ENCODE assay signal across 7 mouse cellular contexts in the genomic region with DNA sequence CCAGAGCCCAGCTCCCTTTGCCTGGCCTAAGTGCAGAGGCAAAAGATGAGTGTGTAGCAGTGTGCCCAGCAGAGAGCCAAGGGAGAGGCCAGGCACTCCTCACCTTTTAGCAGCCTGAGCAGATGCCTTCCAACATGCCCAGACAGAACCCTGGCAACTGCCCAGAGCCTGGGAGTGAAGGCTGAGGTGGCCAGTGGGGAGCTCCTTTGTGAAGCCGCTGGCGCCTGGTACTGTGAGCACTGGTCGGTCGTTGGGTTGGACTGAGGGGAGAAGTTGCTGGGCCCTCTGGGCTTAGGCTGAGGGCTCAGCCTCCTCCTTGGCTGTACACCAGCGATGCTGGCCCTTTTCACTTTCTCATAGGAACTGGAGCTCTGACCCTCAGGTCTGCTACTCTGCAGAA. TPM values are rescaled to one million over a fixed set of nuclear protein-coding genes. Genes with fewer than 3 reads are reported as not detected.
DNase-seq lines count a peak whose midpoint lies in the region; ATAC-seq and TF ChIP-seq lines count a peak whose summit lies in the region.

No protein-coding gene starts in this region.

- ATAC-seq in embryonic facial prominence, embryonic 15.5 days (ENCODE audit: insufficient number of reproducible peaks, low FRiP score, low TSS enrichment, low read depth): no peak
- ATAC-seq in heart, postnatal 0 days (ENCODE audit: insufficient read depth, low read depth): no peak
- ATAC-seq in monocyte, adult 5-6 weeks (replicated peaks; ENCODE audit: insufficient number of reproducible peaks, low FRiP score, low TSS enrichment, poor library complexity, severe bottlenecking): no peak

- H3K4me2 ChIP-seq in embryonic facial prominence, embryonic 15.5 days (replicated peaks): no peak overlapping the region
- H3K4me2 ChIP-seq in heart, postnatal 0 days (ENCODE audit: low read depth, low read length): no peak overlapping the region

- no peaks in the 10 kb centered on the region for H3K36me3 ChIP-seq in ES-Bruce4 (ENCODE audit: control insufficient read depth, insufficient read depth, low read length, poor library complexity, severe bottlenecking)
- H3K36me3 ChIP-seq in embryonic facial prominence, embryonic 15.5 days: no peaks in the 10 kb centered on the region
- H3K36me3 ChIP-seq in heart, postnatal 0 days (replicated peaks; ENCODE audit: control insufficient read depth, insufficient read depth, low read length): no peaks in the 10 kb centered on the region

- no peaks in the 10 kb centered on the region for H3K27me3 ChIP-seq in ES-Bruce4 (ENCODE audit: control insufficient read depth, insufficient read depth, low read length, poor library complexity, severe bottlenecking)
- no peaks in the 10 kb centered on the region for H3K27me3 ChIP-seq in embryonic facial prominence, embryonic 15.5 days
- no peaks in the 10 kb centered on the region for H3K27me3 ChIP-seq in heart, postnatal 0 days (ENCODE audit: control insufficient read depth, insufficient read depth, low read length)

- peak overlapping the region; percentile 52; the same call in 1 of the 2 replicates for H3K27ac ChIP-seq in ES-Bruce4 (ENCODE audit: insufficient read depth, low read length)
- peak overlapping the region; percentile 65; the same call in 1 of the 2 replicates for H3K27ac ChIP-seq in embryonic facial prominence, embryonic 15.5 days (replicated peaks)
- peak overlapping the region; percentile 23; the same call in 1 of the 2 replicates for H3K27ac ChIP-seq in heart, postnatal 0 days (ENCODE audit: low read depth)

- H3K4me3 ChIP-seq in ES-Bruce4 (ENCODE audit: low read depth, low read length): no peak overlapping the region
- no peak overlapping the region for H3K4me3 ChIP-seq in embryonic facial prominence, embryonic 15.5 days (replicated peaks)
- H3K4me3 ChIP-seq in heart, postnatal 0 days (ENCODE audit: low read depth, low read length): no peak overlapping the region

- TF ChIP-seq CTCF in ES-Bruce4 (IDR thresholded peaks at IDR 0.05; ENCODE audit: low read depth, low read length): no peak
- TF ChIP-seq CTCF in heart, postnatal 0 days (IDR thresholded peaks at IDR 0.05; ENCODE audit: low read depth): no peak

- peak; percentile 31 for DNase-seq in ZHBTc4 (ENCODE audit: low read depth, low spot score)
- peak; percentile 42 for DNase-seq in heart, postnatal 0 days (ENCODE audit: low spot score)
- peak; percentile 57 to 66 for DNase-seq in layer of hippocampus, postnatal 10 days (ENCODE audit: low spot score in 2 of 2)
- peak; percentile 64 for DNase-seq in ovary, postnatal 14 days (ENCODE audit: low spot score)

- no peak for TF ChIP-seq EP300 in ES-Bruce4 (IDR thresholded peaks at IDR 0.05; ENCODE audit: insufficient read depth, low read depth, low read length)
- TF ChIP-seq EP300 in heart, postnatal 0 days (IDR thresholded peaks at IDR 0.05; ENCODE audit: low read depth): no peak

- H3K9ac ChIP-seq in ES-Bruce4 (ENCODE audit: low read depth, poor library complexity, severe bottlenecking): peak overlapping the region; percentile 27
- H3K9ac ChIP-seq in embryonic facial prominence, embryonic 15.5 days: no peak overlapping the region
- H3K9ac ChIP-seq in heart, postnatal 0 days (replicated peaks; ENCODE audit: low read depth, low read length): no peak overlapping the region; the same call in 1 of the 2 replicates

- no peaks in the 10 kb centered on the region for H3K9me3 ChIP-seq in ES-Bruce4 (replicated peaks; ENCODE audit: control insufficient read depth, insufficient read depth, low read length, poor library complexity, severe bottlenecking)
- H3K9me3 ChIP-seq in embryonic facial prominence, embryonic 15.5 days (replicated peaks): no peaks in the 10 kb centered on the region
- H3K9me3 ChIP-seq in heart, postnatal 0 days (replicated peaks; ENCODE audit: control insufficient read depth, low read length): no peaks in the 10 kb centered on the region

- WGBS in embryonic facial prominence, embryonic 15.5 days: 48% methylated on average over 5 of the region's 5 CpGs
- WGBS in heart, postnatal 0 days: 32% methylated on average over 5 of the region's 5 CpGs

- no peak for TF ChIP-seq POLR2A in ES-Bruce4 (IDR thresholded peaks at IDR 0.05; ENCODE audit: insufficient read depth, low read length)

- H3K4me1 ChIP-seq in ES-Bruce4 (ENCODE audit: control insufficient read depth, insufficient read depth, low read length): peaks cover 4% of the 10 kb centered on the region
- H3K4me1 ChIP-seq in embryonic facial prominence, embryonic 15.5 days: peaks cover 45% of the 10 kb centered on the region
- peaks cover 28% of the 10 kb centered on the region for H3K4me1 ChIP-seq in heart, postnatal 0 days (ENCODE audit: control insufficient read depth, insufficient read depth)

RNA-seq across cellular contexts. Expression of a gene that starts 5.1 kb away (rescaled TPM):
- 347 and 371 TPM in 2 replicates for polyA plus RNA-seq in ES-Bruce4 (2011; ENCODE audit: insufficient read depth, insufficient read length, low read depth, missing spikeins)
- polyA plus RNA-seq in embryonic facial prominence, embryonic 15.5 days (2015; fragmentation: Nextera tagmentation; extraction: Ambion mirVana): 449 and 462 TPM in 2 replicates
- total RNA-seq in heart, postnatal 0 days (2014; rRNA removed; ENCODE audit: low replicate concordance): 365 and 397 TPM in 2 replicates
- polyA plus RNA-seq in heart, postnatal 0 days (2015; fragmentation: Nextera tagmentation; extraction: Ambion mirVana): 356 and 358 TPM in 2 replicates
- 100 to 1,000 TPM; 205 to 226 TPM for total RNA-seq in layer of hippocampus, postnatal 10 days (2021)
- total RNA-seq in monocyte, adult 5-6 weeks (2017): 314 to 883 TPM (median 672 TPM) in 3 replicates

RNA-seq across cellular contexts. Expression of a gene that starts 31.4 kb away (rescaled TPM):
- polyA plus RNA-seq in ES-Bruce4 (2011; ENCODE audit: insufficient read depth, insufficient read length, low read depth, missing spikeins): 6.1 and 6.6 TPM in 2 replicates
- polyA plus RNA-seq in embryonic facial prominence, embryonic 15.5 days (2015; fragmentation: Nextera tagmentation; extraction: Ambion mirVana): 10.7 and 17.8 TPM in 2 replicates
- total RNA-seq in heart, postnatal 0 days (2014; rRNA removed; ENCODE audit: low replicate concordance): 0.12 TPM in 1 of 2 replicates, not detected in the other
- 0.05 and 0.07 TPM in 2 replicates for polyA plus RNA-seq in heart, postnatal 0 days (2015; fragmentation: Nextera tagmentation; extraction: Ambion mirVana)
- under 1 TPM in 1 of 2 experiments, not detected in 1; 0.11 TPM for total RNA-seq in layer of hippocampus, postnatal 10 days (2021)
- total RNA-seq in monocyte, adult 5-6 weeks (2017): not detected in 3 replicates

RNA-seq across cellular contexts. Expression of a gene that starts 57.3 kb away (rescaled TPM):
- polyA plus RNA-seq in ES-Bruce4 (2011; ENCODE audit: insufficient read depth, insufficient read length, low read depth, missing spikeins): 69.6 and 72.4 TPM in 2 replicates
- 20.1 and 22.4 TPM in 2 replicates for polyA plus RNA-seq in embryonic facial prominence, embryonic 15.5 days (2015; fragmentation: Nextera tagmentation; extraction: Ambion mirVana)
- total RNA-seq in heart, postnatal 0 days (2014; rRNA removed; ENCODE audit: low replicate concordance): 5.5 and 11.1 TPM in 2 replicates
- polyA plus RNA-seq in heart, postnatal 0 days (2015; fragmentation: Nextera tagmentation; extraction: Ambion mirVana): 6.3 and 7.9 TPM in 2 replicates
- total RNA-seq in layer of hippocampus, postnatal 10 days (2021): 10 to 100 TPM; 43.0 to 47.6 TPM
- 0.67 to 1.3 TPM (median 1.2 TPM) in 3 replicates for total RNA-seq in monocyte, adult 5-6 weeks (2017)
